Mouse (Mus musculus): Measurements from ENCODE around the gene Sh3bp5. TPM values are rescaled to one million over a fixed set of nuclear protein-coding genes. Genes with fewer than 3 reads are reported as not detected.

The Sh3bp5 gene
- total and polyA plus RNA-seq, 3 experiments, result 0.19 to 1.0 TPM; not detected in 1

Other genes starting within 250 kb of the Sh3bp5 start
- not detected in 2 replicates for gene Tnnc1, start 227.8 kb downstream of the Sh3bp5 start, total RNA-seq (2012; rRNA removed)
- gene Tnnc1, start 227.8 kb downstream of the Sh3bp5 start, polyA plus RNA-seq (2012; ENCODE audit: insufficient read depth in 1 of 2, insufficient read length in 2 of 2, low read depth in 1 of 2, low replicate concordance in 2 of 2, missing spikeins in 1 of 2), result under 1 TPM in 1 of 2 experiments, not detected in 1; 0.19 TPM
- gene Nisch, start 219.1 kb downstream of the Sh3bp5 start, total RNA-seq (2012; rRNA removed), result 49.1 and 53.0 TPM in 2 replicates
- gene Nisch, start 219.1 kb downstream of the Sh3bp5 start, polyA plus RNA-seq (2012; ENCODE audit: insufficient read depth in 1 of 2, insufficient read length in 2 of 2, low read depth in 1 of 2, low replicate concordance in 2 of 2, missing spikeins in 1 of 2), result 100 to 1,000 TPM in 1 of 2 experiments, not detected in 1; 154 TPM
- gene Sema3g, start 218.2 kb downstream of the Sh3bp5 start, total RNA-seq (2012; rRNA removed), result 0.03 and 0.04 TPM in 2 replicates
- gene Sema3g, start 218.2 kb downstream of the Sh3bp5 start, polyA plus RNA-seq (2012; ENCODE audit: insufficient read depth in 1 of 2, insufficient read length in 2 of 2, low read depth in 1 of 2, low replicate concordance in 2 of 2, missing spikeins in 1 of 2), result under 1 TPM in 1 of 2 experiments, not detected in 1; 0.25 TPM
- 6.0 and 6.7 TPM in 2 replicates for gene Phf7, start 184.8 kb downstream of the Sh3bp5 start, total RNA-seq (2012; rRNA removed)
- gene Phf7, start 184.8 kb downstream of the Sh3bp5 start, polyA plus RNA-seq (2012; ENCODE audit: insufficient read depth in 1 of 2, insufficient read length in 2 of 2, low read depth in 1 of 2, low replicate concordance in 2 of 2, missing spikeins in 1 of 2), result 1 to 10 TPM in 1 of 2 experiments, not detected in 1; 7.6 TPM
- gene Bap1, start 184.6 kb downstream of the Sh3bp5 start, total RNA-seq (2012; rRNA removed), result 70.1 and 85.4 TPM in 2 replicates
- 100 to 1,000 TPM; 112 to 177 TPM for gene Bap1, start 184.6 kb downstream of the Sh3bp5 start, polyA plus RNA-seq (2012; ENCODE audit: insufficient read depth in 1 of 2, insufficient read length in 2 of 2, low read depth in 1 of 2, low replicate concordance in 2 of 2, missing spikeins in 1 of 2)
- gene Dnah1, start 112.2 kb downstream of the Sh3bp5 start, total RNA-seq (2012; rRNA removed), result 0.03 and 0.04 TPM in 2 replicates
- under 1 TPM in 1 of 2 experiments, not detected in 1; 0.11 TPM for gene Dnah1, start 112.2 kb downstream of the Sh3bp5 start, polyA plus RNA-seq (2012; ENCODE audit: insufficient read depth in 1 of 2, insufficient read length in 2 of 2, low read depth in 1 of 2, low replicate concordance in 2 of 2, missing spikeins in 1 of 2)
- gene Capn7, start 99.4 kb downstream of the Sh3bp5 start, total RNA-seq (2012; rRNA removed), result 23.2 and 24.9 TPM in 2 replicates
- gene Capn7, start 99.4 kb downstream of the Sh3bp5 start, polyA plus RNA-seq (2012; ENCODE audit: insufficient read depth in 1 of 2, insufficient read length in 2 of 2, low read depth in 1 of 2, low replicate concordance in 2 of 2, missing spikeins in 1 of 2), result 10 to 100 TPM; 30.0 to 83.7 TPM
- 44.4 and 50.6 TPM in 2 replicates for gene Eaf1, start 58.3 kb upstream of the Sh3bp5 start, total RNA-seq (2012; rRNA removed)
- gene Eaf1, start 58.3 kb upstream of the Sh3bp5 start, polyA plus RNA-seq (2012; ENCODE audit: insufficient read depth in 1 of 2, insufficient read length in 2 of 2, low read depth in 1 of 2, low replicate concordance in 2 of 2, missing spikeins in 1 of 2), result 10 to 100 TPM in 1 of 2 experiments, not detected in 1; 67.2 TPM
- gene Mettl6, start 59.0 kb upstream of the Sh3bp5 start, total RNA-seq (2012; rRNA removed), result 35.6 TPM in 2 replicates
- 10 to 100 TPM in 1 of 2 experiments, not detected in 1; 39.2 TPM for gene Mettl6, start 59.0 kb upstream of the Sh3bp5 start, polyA plus RNA-seq (2012; ENCODE audit: insufficient read depth in 1 of 2, insufficient read length in 2 of 2, low read depth in 1 of 2, low replicate concordance in 2 of 2, missing spikeins in 1 of 2)
- not detected in 2 replicates for gene Colq, start 155.3 kb upstream of the Sh3bp5 start, total RNA-seq (2012; rRNA removed)
- not detected for gene Colq, start 155.3 kb upstream of the Sh3bp5 start, polyA plus RNA-seq (2012; ENCODE audit: insufficient read depth in 1 of 2, insufficient read length in 2 of 2, low read depth in 1 of 2, low replicate concordance in 2 of 2, missing spikeins in 1 of 2)
- not detected in 2 replicates for gene Gm49387, start 204.8 kb upstream of the Sh3bp5 start, total RNA-seq (2012; rRNA removed)
- under 1 TPM in 1 of 2 experiments, not detected in 1; 0.14 TPM for gene Gm49387, start 204.8 kb upstream of the Sh3bp5 start, polyA plus RNA-seq (2012; ENCODE audit: insufficient read depth in 1 of 2, insufficient read length in 2 of 2, low read depth in 1 of 2, low replicate concordance in 2 of 2, missing spikeins in 1 of 2)
- gene Btd, start 204.9 kb upstream of the Sh3bp5 start, total RNA-seq (2012; rRNA removed), result 7.2 and 8.4 TPM in 2 replicates
- gene Btd, start 204.9 kb upstream of the Sh3bp5 start, polyA plus RNA-seq (2012; ENCODE audit: insufficient read depth in 1 of 2, insufficient read length in 2 of 2, low read depth in 1 of 2, low replicate concordance in 2 of 2, missing spikeins in 1 of 2), result 10 to 100 TPM in 1 of 2 experiments, not detected in 1; 12.9 TPM
- 7.7 and 9.2 TPM in 2 replicates for gene Hacl1, start 205.2 kb upstream of the Sh3bp5 start, total RNA-seq (2012; rRNA removed)
- gene Hacl1, start 205.2 kb upstream of the Sh3bp5 start, polyA plus RNA-seq (2012; ENCODE audit: insufficient read depth in 1 of 2, insufficient read length in 2 of 2, low read depth in 1 of 2, low replicate concordance in 2 of 2, missing spikeins in 1 of 2), result 10 to 100 TPM in 1 of 2 experiments, not detected in 1; 13.3 TPM

Measured in MEL (cell line).